Mouse (Mus musculus) spleen, adult 18-20 months (tissue): Measurements from ENCODE around the gene Ccp110.

Experiments
- DNase-seq, 2 experiments: peaks; one replicate each; pipeline ENCODE4 v3.0.0; 2022; ENCODE audit warnings: mixed read lengths in 2 of 2

The Ccp110 gene

GRCm38 (mm10) chr7:118769655-118770054 is 57.3 kb downstream of the Ccp110 start:
- DNase-seq = no peak

- no peak for DNase-seq
Observed at GRCm38 (mm10) chr7:118773027-118773426, 60.7 kb downstream of the Ccp110 start.

GRCm38 (mm10) chr7:118775991-118776390 is 63.6 kb downstream of the Ccp110 start:
- no peak for DNase-seq

- DNase-seq = no peak
Observed at GRCm38 (mm10) chr7:118776491-118776890, 64.1 kb downstream of the Ccp110 start.

GRCm38 (mm10) chr7:118777598-118778394 is 65.4 kb downstream of the Ccp110 start:
- no peak for DNase-seq

- DNase-seq = no peak
Observed at GRCm38 (mm10) chr7:118778561-118778960, 66.2 kb downstream of the Ccp110 start.

- no peak for DNase-seq
Observed at GRCm38 (mm10) chr7:118783305-118784001, 71.1 kb downstream of the Ccp110 start.

- DNase-seq = no peak
Observed at GRCm38 (mm10) chr7:118786091-118786490, 73.7 kb downstream of the Ccp110 start.
